Mouse (Mus musculus): ENCODE results near the gene Faf2. TPM values are rescaled to one million over a fixed set of nuclear protein-coding genes. Genes with fewer than 3 reads are reported as not detected.

Faf2 gene
- total RNA-seq (2012; rRNA removed): 39.6 and 40.8 TPM in 2 replicates
- 43.7 and 50.5 TPM in 2 replicates for total RNA-seq (2014; rRNA removed)
- 51.7 and 56.6 TPM in 2 replicates for polyA plus RNA-seq (2012; ENCODE audit: insufficient read length, low read depth)

- Histone ChIP-seq H3K79me2 (replicated peaks; ENCODE audit: control insufficient read depth, extremely low read depth, insufficient read depth, poor library complexity, severe bottlenecking) (peaks cover 44% of the 10 kb centered on the region), H3K9ac (ENCODE audit: insufficient read depth, low read depth) (peak within 1 kb of the TSS; percentile 86), H3K4me1 (ENCODE audit: control insufficient read depth in 1 of 2, insufficient read depth in 2 of 2) (peaks cover 12 to 37% of the 10 kb centered on the region in 2 experiments), H3K27ac (ENCODE audit: insufficient read depth, low read depth) (peak within 1 kb of the TSS; percentile 51), H3K27me3 (replicated peaks) (peaks cover 6% of the 10 kb centered on the region), H3K36me3 (replicated peaks in 1 of 2; ENCODE audit: control insufficient read depth in 1 of 2, insufficient read depth in 1 of 2, low read length in 1 of 2) (peaks cover 0 to 18% of the 10 kb centered on the region in 2 experiments), H3K4me2 (ENCODE audit: insufficient read depth, low read depth, poor library complexity, severe bottlenecking) (peak within 1 kb of the TSS; percentile 60), H3K4me3 (replicated peaks in 1 of 3; ENCODE audit: low read depth in 2 of 3, low read length in 2 of 3, poor library complexity in 1 of 3) (peak within 1 kb of the TSS; percentile 90 to 100 (median 90)), H3K9me3 (replicated peaks; ENCODE audit: low read length) (peaks cover 2% of the 10 kb centered on the region)
- TF ChIP-seq USF2 (conservative IDR thresholded peaks at IDR 0.05; ENCODE audit: low read depth, low read length) (no peak), RCOR1 (conservative IDR thresholded peaks at IDR 0.05; ENCODE audit: low read depth, low read length) (no peak), MEF2A (IDR thresholded peaks at IDR 0.05; ENCODE audit: borderline replicate concordance, low read depth, low read length) (peak; percentile 52; the same call in 1 of the 2 replicates), IRF4 (IDR thresholded peaks at IDR 0.05; ENCODE audit: low read depth, low read length) (peak; percentile 68), MAFK (IDR thresholded peaks at IDR 0.05; ENCODE audit: insufficient replicate concordance, low read length) (no peak), HCFC1 (IDR thresholded peaks at IDR 0.05; ENCODE audit: low read depth, low read length) (peak; percentile 82), ZKSCAN1 (IDR thresholded peaks at IDR 0.05; ENCODE audit: borderline replicate concordance, low read depth, low read length) (no peak), USF1 (IDR thresholded peaks at IDR 0.05; ENCODE audit: low read depth, low read length) (no peak), NELFE (IDR thresholded peaks at IDR 0.05; ENCODE audit: low read depth, low read length) (peak; percentile 90), MXI1 (IDR thresholded peaks at IDR 0.05; ENCODE audit: low read depth, low read length) (peak; percentile 49; the same call in 1 of the 2 replicates), MAZ (IDR thresholded peaks at IDR 0.05; ENCODE audit: low read depth, low read length) (peak; percentile 96), TBP (conservative IDR thresholded peaks at IDR 0.05; ENCODE audit: low read depth, low read length) (peak; percentile 83; the same call in 1 of the 2 replicates), BHLHE40 (IDR thresholded peaks at IDR 0.05; ENCODE audit: low read depth, low read length) (peak; percentile 64; the same call in 1 of the 2 replicates), ZNF384 (IDR thresholded peaks at IDR 0.05; ENCODE audit: low read depth, low read length) (no peak), E2F4 (IDR thresholded peaks at IDR 0.05; ENCODE audit: insufficient replicate concordance, low read depth, low read length) (0 out of 2 replicates have a peak, but pooled peaks have one; percentile 60), POLR2AphosphoS2 (IDR thresholded peaks at IDR 0.05; ENCODE audit: low read depth, low read length) (peak; percentile 68; the same call in 1 of the 2 replicates), MAX (IDR thresholded peaks at IDR 0.05; ENCODE audit: low read length) (peak; percentile 64; the same call in 1 of the 2 replicates), SIN3A (IDR thresholded peaks at IDR 0.05; ENCODE audit: low read length) (0 out of 2 replicates have a peak, but pooled peaks have one; percentile 21), ELF1 (IDR thresholded peaks at IDR 0.05; ENCODE audit: low read depth, low read length) (peak; percentile 88), EP300 (IDR thresholded peaks at IDR 0.05; ENCODE audit: low read length) (no peak), UBTF (IDR thresholded peaks at IDR 0.05; ENCODE audit: low read depth, low read length) (no peak), POLR2A (IDR thresholded peaks at IDR 0.05; ENCODE audit: low read depth, low read length) (peak; percentile 92), GABPA (IDR thresholded peaks at IDR 0.05; ENCODE audit: insufficient replicate concordance, low read depth, low read length) (no peak; the same call in 1 of the 2 replicates), RAD21 (IDR thresholded peaks at IDR 0.05; ENCODE audit: low read depth, low read length) (peak; percentile 64), NRF1 (IDR thresholded peaks at IDR 0.05; ENCODE audit: low read depth, low read length) (peak; percentile 96), MYC (IDR thresholded peaks at IDR 0.05; ENCODE audit: low read depth, low read length) (no peak), ZMIZ1 (IDR thresholded peaks at IDR 0.05; ENCODE audit: low read depth, low read length) (peak; percentile 65), ETS1 (conservative IDR thresholded peaks at IDR 0.05; ENCODE audit: low read depth, low read length) (peak; percentile 37; the same call in 1 of the 2 replicates), TCF12 (IDR thresholded peaks at IDR 0.05; ENCODE audit: low read depth, low read length) (peak; percentile 95), SMC3 (IDR thresholded peaks at IDR 0.05; ENCODE audit: low read depth, low read length) (peak; percentile 58), CTCF (conservative IDR thresholded peaks at IDR 0.05 in 1 of 2, IDR thresholded peaks at IDR 0.05 in 1 of 2; ENCODE audit: low read depth in 2 of 2, low read length in 2 of 2) (peak; percentile 44 to 94; a peak in 3 of 4 replicates), KAT2A (IDR thresholded peaks at IDR 0.05; ENCODE audit: insufficient replicate concordance, low read length) (peak; percentile 75; the same call in 1 of the 2 replicates), ZC3H11A (IDR thresholded peaks at IDR 0.05; ENCODE audit: low read depth, low read length) (no peak), JUN (IDR thresholded peaks at IDR 0.05; ENCODE audit: insufficient read depth, low read depth, low read length) (peak; percentile 27; the same call in 1 of the 2 replicates), CHD2 (IDR thresholded peaks at IDR 0.05; ENCODE audit: low read length) (peak; percentile 85)
- in situ Hi-C loops (cut with MboI; ENCODE audit: low pct_ligation_motif_present, low pct_unique_long_range_greater_than_20kb, low sequenced_read_pairs) (no loop called here), dilution Hi-C loops (cut with MboI; ENCODE audit: extremely low pct_ligation_motif_present, extremely low pct_unique_long_range_greater_than_20kb, low sequenced_read_pairs) (no loop called here)
- peak; percentile 95 for DNase-seq (ENCODE audit: extremely low read depth)
Measured at GRCm38 (mm10) chr13:54621155-54621932, at the start of gene Faf2. Gene Faf2, plus strand, starts transcription at chr13:54621784.

Measured in CH12.LX (cell line).